Mouse (Mus musculus): ENCODE measurements around the gene Card14.

GRCm38 (mm10) chr11:119285791-119286527 is 21.6 kb upstream of the Card14 start:
- TF ChIP-seq CTCF (IDR thresholded peaks at IDR 0.05) (no peak), EP300 (IDR thresholded peaks at IDR 0.05) (no peak)
